Mouse (Mus musculus) kidney, embryonic 16.5 days (tissue): ENCODE measurements around the gene Obscn. TPM values are rescaled to one million over a fixed set of nuclear protein-coding genes. Genes with fewer than 3 reads are reported as not detected.

Experiments
- ATAC-seq: fragments of 200-750 bp; cut with Nextera tagmentation; 2 replicates; pipeline ENCODE4 v1.8.0; 2017; ENCODE audit warnings: moderate TSS enrichment; ENCODE audit not compliant: low FRiP score, low TSS enrichment
- H3K27ac ChIP-seq: fragments of 300-500 bp; sonication (generic); 2 replicates; pipeline ENCODE4 v1.5.1; 2014; ENCODE audit warnings: low read length
- H3K27me3 ChIP-seq: fragments of 300-500 bp; sonication (generic); 2 replicates; pipeline ENCODE4 v1.6.1; 2014; ENCODE audit warnings: low read length, control low read depth, mixed read lengths; ENCODE audit not compliant: insufficient read depth
- H3K36me3 ChIP-seq: fragments of 300-500 bp; sonication (generic); 2 replicates; pipeline ENCODE4 v1.6.1; 2014; ENCODE audit warnings: low read length, control low read depth, mixed read lengths; ENCODE audit not compliant: insufficient read depth
- H3K4me1 ChIP-seq: fragments of 300-500 bp; sonication (generic); 2 replicates; pipeline ENCODE4 v1.6.1; 2014; ENCODE audit warnings: low read length, control low read depth, mixed read lengths; ENCODE audit not compliant: insufficient read depth
- H3K4me2 ChIP-seq: fragments of 300-500 bp; sonication (generic); replicated peaks from 2 replicates; pipeline ENCODE4 v1.6.1; 2014; ENCODE audit warnings: low read depth, low read length
- H3K4me3 ChIP-seq: fragments of 300-500 bp; sonication (generic); 2 replicates; pipeline ENCODE4 v1.5.1; 2014; ENCODE audit warnings: mild to moderate bottlenecking, low read length
- H3K9ac ChIP-seq: fragments of 300-500 bp; sonication (generic); replicated peaks from 2 replicates; pipeline ENCODE4 v1.6.1; 2014; ENCODE audit warnings: low read length
- H3K9me3 ChIP-seq: fragments of 300-500 bp; sonication (generic); 2 replicates; pipeline ENCODE4 v1.6.1; 2016; ENCODE audit warnings: low read length, control low read depth
- WGBS: fragments of 180-500 bp; shearing (Covaris S2); extraction: QIAGEN DNeasy Blood & Tissue Kit; methylation state at CpG from one replicate; pipeline ENCODE4 v1.1.7; 2014; 5-methylcytosine and 5-hydroxymethylcytosine counted together
- polyA plus RNA-seq: library from polyadenylated mRNA; unstranded; fragments of >200 nt; fragmentation: Nextera tagmentation; extraction: Ambion mirVana; gene quantifications from 2 replicates; pipeline ENCODE4 v1.2.1, GENCODE M21; 2015

Gene Obscn
- polyA plus RNA-seq, 1 experiment from 2014 or later, result 0.50 TPM

GRCm38 (mm10) chr11:59083125-59083524 lies 53.1 kb downstream of the Obscn start:
- Histone ChIP-seq H3K4me1 (no peaks in the 10 kb centered on the region), H3K4me2 (no peak overlapping the region), H3K9ac (no peak overlapping the region), H3K9me3 (no peaks in the 10 kb centered on the region), H3K27ac (no peak overlapping the region), H3K27me3 (no peaks in the 10 kb centered on the region), H3K36me3 (no peaks in the 10 kb centered on the region), H3K4me3 (no peak overlapping the region)
- 82% methylated on average over 3 of the region's 3 CpGs for WGBS
- no peak for ATAC-seq

GRCm38 (mm10) chr11:59078311-59078710 lies 57.9 kb downstream of the Obscn start:
- Histone ChIP-seq H3K27me3 (no peaks in the 10 kb centered on the region), H3K27ac (no peak overlapping the region), H3K36me3 (no peaks in the 10 kb centered on the region), H3K9ac (no peak overlapping the region), H3K4me2 (no peak overlapping the region), H3K4me3 (no peak overlapping the region), H3K9me3 (no peaks in the 10 kb centered on the region), H3K4me1 (no peaks in the 10 kb centered on the region)
- ATAC-seq, result no peak
- 77% methylated on average over 11 of the region's 11 CpGs for WGBS

GRCm38 (mm10) chr11:59070321-59070720 lies 65.9 kb downstream of the Obscn start:
- no peak overlapping the region for H3K4me2 ChIP-seq
- no peak overlapping the region for H3K9ac ChIP-seq
- H3K36me3 ChIP-seq, result no peaks in the 10 kb centered on the region
- WGBS, result 87% methylated on average over 2 of the region's 2 CpGs
- no peaks in the 10 kb centered on the region for H3K9me3 ChIP-seq
- no peak overlapping the region for H3K4me3 ChIP-seq
- H3K27me3 ChIP-seq, result no peaks in the 10 kb centered on the region
- ATAC-seq, result no peak
- H3K27ac ChIP-seq, result no peak overlapping the region
- H3K4me1 ChIP-seq, result no peaks in the 10 kb centered on the region

GRCm38 (mm10) chr11:59068922-59069321 lies 67.3 kb downstream of the Obscn start:
- 77% methylated on average over 8 of the region's 8 CpGs for WGBS
- H3K9ac ChIP-seq, result no peak overlapping the region
- ATAC-seq, result no peak
- no peaks in the 10 kb centered on the region for H3K4me1 ChIP-seq
- no peak overlapping the region for H3K27ac ChIP-seq
- H3K4me2 ChIP-seq, result no peak overlapping the region
- H3K36me3 ChIP-seq, result no peaks in the 10 kb centered on the region
- H3K9me3 ChIP-seq, result no peaks in the 10 kb centered on the region
- no peak overlapping the region for H3K4me3 ChIP-seq
- no peaks in the 10 kb centered on the region for H3K27me3 ChIP-seq

GRCm38 (mm10) chr11:59068433-59068832 lies 67.8 kb downstream of the Obscn start:
- no peak overlapping the region for H3K9ac ChIP-seq
- ATAC-seq, result no peak
- 85% methylated on average over 1 of the region's 1 CpGs for WGBS

GRCm38 (mm10) chr11:59067921-59068320 lies 68.3 kb downstream of the Obscn start:
- H3K4me2 ChIP-seq, result no peak overlapping the region
- no peak for ATAC-seq
- no peak overlapping the region for H3K4me3 ChIP-seq
- H3K9ac ChIP-seq, result no peak overlapping the region
- no peak overlapping the region for H3K27ac ChIP-seq
- H3K27me3 ChIP-seq, result no peaks in the 10 kb centered on the region
- H3K4me1 ChIP-seq, result no peaks in the 10 kb centered on the region
- 50% methylated on average over 9 of the region's 9 CpGs for WGBS
- no peaks in the 10 kb centered on the region for H3K36me3 ChIP-seq
- no peaks in the 10 kb centered on the region for H3K9me3 ChIP-seq

More at GRCm38 (mm10) chr11:59068433-59068832, 67.8 kb downstream of the Obscn start:
- Histone ChIP-seq H3K27ac (no peak overlapping the region), H3K36me3 (no peaks in the 10 kb centered on the region), H3K4me1 (no peaks in the 10 kb centered on the region), H3K4me3 (no peak overlapping the region), H3K4me2 (no peak overlapping the region), H3K27me3 (no peaks in the 10 kb centered on the region), H3K9me3 (no peaks in the 10 kb centered on the region)

GRCm38 (mm10) chr11:59058025-59058424 lies 78.2 kb downstream of the Obscn start:
- Histone ChIP-seq H3K4me1 (no peaks in the 10 kb centered on the region), H3K9me3 (no peaks in the 10 kb centered on the region), H3K27ac (no peak overlapping the region), H3K9ac (no peak overlapping the region), H3K4me3 (no peak overlapping the region), H3K4me2 (no peak overlapping the region), H3K36me3 (no peaks in the 10 kb centered on the region), H3K27me3 (no peaks in the 10 kb centered on the region)
- no peak for ATAC-seq
- WGBS, result 54% methylated on average over 3 of the region's 3 CpGs

- 76% methylated on average over 9 of the region's 9 CpGs for WGBS
- Histone ChIP-seq H3K9me3 (no peaks in the 10 kb centered on the region), H3K27ac (no peak overlapping the region), H3K9ac (no peak overlapping the region), H3K4me3 (no peak overlapping the region), H3K27me3 (no peaks in the 10 kb centered on the region), H3K4me1 (no peaks in the 10 kb centered on the region), H3K4me2 (no peak overlapping the region), H3K36me3 (no peaks in the 10 kb centered on the region)
- no peak for ATAC-seq
Measured at GRCm38 (mm10) chr11:59051031-59051430, 85.2 kb downstream of the Obscn start.

- Histone ChIP-seq H3K9me3 (no peaks in the 10 kb centered on the region), H3K4me3 (no peak overlapping the region), H3K4me1 (no peaks in the 10 kb centered on the region), H3K27me3 (no peaks in the 10 kb centered on the region), H3K36me3 (no peaks in the 10 kb centered on the region), H3K9ac (no peak overlapping the region), H3K27ac (no peak overlapping the region), H3K4me2 (no peak overlapping the region)
- ATAC-seq, result no peak
- 90% methylated on average over 15 of the region's 15 CpGs for WGBS
Measured at GRCm38 (mm10) chr11:59044703-59045330, 91.4 kb downstream of the Obscn start.

GRCm38 (mm10) chr11:59029003-59029402 lies 107.2 kb downstream of the Obscn start:
- ATAC-seq, result no peak
- 0 out of 2 replicates have a peak, but pooled peaks cover 4% of the 10 kb centered on the region for H3K4me1 ChIP-seq
- H3K9ac ChIP-seq, result no peak overlapping the region
- H3K4me3 ChIP-seq, result no peak overlapping the region
- H3K36me3 ChIP-seq, result no peaks in the 10 kb centered on the region
- H3K27ac ChIP-seq, result no peak overlapping the region
- H3K27me3 ChIP-seq, result no peaks in the 10 kb centered on the region
- H3K4me2 ChIP-seq, result no peak overlapping the region
- WGBS, result 88% methylated on average over 13 of the region's 13 CpGs
- H3K9me3 ChIP-seq, result no peaks in the 10 kb centered on the region
